ENCODE assay signal across 17 mouse cellular contexts in genomic region chr5:32071824-32072223, GRCm38 (mm10).
DNase-seq lines count a peak whose midpoint lies in the region; ATAC-seq and TF ChIP-seq lines count a peak whose summit lies in the region.
"Had no signal": no experiment of that assay in that cellular context is flagged by ENCODE, and none has a peak within 500 bp of the region (broad histone marks: within the 10 kb centered on the region; RNA-seq: fewer than 3 reads in every experiment).

No protein-coding gene starts in this region.

- intact Hi-C loops in gastrocnemius, adult 2 months (cut with DNase I), result no loop called here

- WGBS in limb, embryonic 12.5 days, result 93% methylated on average over 5 of the region's 5 CpGs
- WGBS in limb, embryonic 10.5 days, result 96% methylated on average over 5 of the region's 5 CpGs
- WGBS in stomach, postnatal 0 days, result 66% methylated on average over 5 of the region's 5 CpGs

- TF ChIP-seq EP300 in stomach, postnatal 0 days (optimal IDR thresholded peaks at IDR 0.05), result no peak

- H3K9ac ChIP-seq in limb, embryonic 12.5 days (replicated peaks), result no peak overlapping the region
- no peak overlapping the region for H3K9ac ChIP-seq in stomach, postnatal 0 days (ENCODE audit: low read length)
- H3K9ac ChIP-seq: forebrain, embryonic 15.5 days; heart, embryonic 12.5 days; hindbrain, embryonic 15.5 days had no signal

- H3K27me3 ChIP-seq in limb, embryonic 12.5 days, result no peaks in the 10 kb centered on the region
- H3K27me3 ChIP-seq in limb, embryonic 10.5 days (ENCODE audit: low read depth, poor library complexity, severe bottlenecking), result no peaks in the 10 kb centered on the region
- no peaks in the 10 kb centered on the region for H3K27me3 ChIP-seq in stomach, postnatal 0 days (ENCODE audit: control insufficient read depth, insufficient read depth, low read length)
- H3K27me3 ChIP-seq: forebrain, embryonic 15.5 days; heart, embryonic 12.5 days; hindbrain, embryonic 15.5 days had no signal

- H3K4me1 ChIP-seq in limb, embryonic 12.5 days (replicated peaks), result peaks cover 20% of the 10 kb centered on the region
- peaks cover 8% of the 10 kb centered on the region; the same call in 1 of the 2 replicates for H3K4me1 ChIP-seq in limb, embryonic 10.5 days
- H3K4me1 ChIP-seq in stomach, postnatal 0 days (replicated peaks; ENCODE audit: control insufficient read depth, insufficient read depth), result 0 out of 2 replicates have a peak, but pooled peaks cover 2% of the 10 kb centered on the region
- H3K4me1 ChIP-seq: forebrain, embryonic 15.5 days; hindbrain, embryonic 15.5 days had no signal

- no peak for TF ChIP-seq CTCF in gastrocnemius, adult 2 months (IDR thresholded peaks at IDR 0.05)
- TF ChIP-seq CTCF in stomach, postnatal 0 days (IDR thresholded peaks at IDR 0.05; ENCODE audit: low read depth), result no peak

- DNase-seq in gastrocnemius, adult 2 months, result peak; percentile 15
- DNase-seq in gastrocnemius, adult 18-20 months (ENCODE audit: low spot score), result no peak
- DNase-seq in limb, embryonic 10.5 days (ENCODE audit: low spot score), result no peak
- DNase-seq in urinary bladder, adult 2 months (ENCODE audit: low spot score), result peak; percentile 18
- DNase-seq in urinary bladder, postnatal 10 days (ENCODE audit: low spot score), result no peak
- peak; percentile 59 for DNase-seq in stomach, postnatal 0 days (ENCODE audit: low spot score)
- no peak for DNase-seq in right cerebral cortex, postnatal 25 days
- DNase-seq: adrenal gland, postnatal 14 days; cerebellum, adult 18-20 months; cerebellum, postnatal 10 days; gastrocnemius, postnatal 14 days; heart, adult 18-20 months; heart, postnatal 36 days had no signal

- no peaks in the 10 kb centered on the region for H3K36me3 ChIP-seq in limb, embryonic 12.5 days
- H3K36me3 ChIP-seq in limb, embryonic 10.5 days, result no peaks in the 10 kb centered on the region
- H3K36me3 ChIP-seq in stomach, postnatal 0 days (ENCODE audit: control insufficient read depth, insufficient read depth, low read length), result no peaks in the 10 kb centered on the region
- H3K36me3 ChIP-seq: forebrain, embryonic 15.5 days; heart, embryonic 12.5 days; hindbrain, embryonic 15.5 days had no signal

- no peak for ATAC-seq in limb, embryonic 12.5 days (ENCODE audit: insufficient number of reproducible peaks, insufficient read depth, low FRiP score, low TSS enrichment, low read depth)
- peak; percentile 84 for ATAC-seq in stomach, postnatal 0 days (ENCODE audit: low FRiP score, low TSS enrichment)
- ATAC-seq: forebrain, embryonic 15.5 days had no signal

- no peak overlapping the region for H3K4me2 ChIP-seq in limb, embryonic 12.5 days
- no peak overlapping the region for H3K4me2 ChIP-seq in stomach, postnatal 0 days (replicated peaks; ENCODE audit: low read depth)
- H3K4me2 ChIP-seq: forebrain, embryonic 15.5 days; heart, embryonic 12.5 days; hindbrain, embryonic 15.5 days had no signal

- H3K27ac ChIP-seq in gastrocnemius, adult 2 months, result peak overlapping the region; percentile 72
- H3K27ac ChIP-seq in limb, embryonic 12.5 days, result peak overlapping the region; percentile 53; the same call in 1 of the 2 replicates
- H3K27ac ChIP-seq in limb, embryonic 10.5 days, result no peak overlapping the region
- peak overlapping the region; percentile 71 for H3K27ac ChIP-seq in stomach, postnatal 0 days (replicated peaks)
- H3K27ac ChIP-seq: forebrain, embryonic 15.5 days; hindbrain, embryonic 15.5 days had no signal

- no peaks in the 10 kb centered on the region for H3K9me3 ChIP-seq in limb, embryonic 12.5 days
- H3K9me3 ChIP-seq in limb, embryonic 10.5 days (replicated peaks), result no peaks in the 10 kb centered on the region
- no peaks in the 10 kb centered on the region for H3K9me3 ChIP-seq in stomach, postnatal 0 days (ENCODE audit: control insufficient read depth, low read length)
- H3K9me3 ChIP-seq: forebrain, embryonic 15.5 days; heart, embryonic 12.5 days; hindbrain, embryonic 15.5 days had no signal

- no peak overlapping the region for H3K4me3 ChIP-seq in gastrocnemius, adult 2 months
- H3K4me3 ChIP-seq in limb, embryonic 12.5 days (replicated peaks), result no peak overlapping the region
- H3K4me3 ChIP-seq in limb, embryonic 10.5 days, result no peak overlapping the region
- H3K4me3 ChIP-seq in stomach, postnatal 0 days (ENCODE audit: low read depth, low read length), result no peak overlapping the region
- H3K4me3 ChIP-seq: forebrain, embryonic 15.5 days; heart, embryonic 12.5 days; hindbrain, embryonic 15.5 days had no signal

Comparison
In these comparisons a context has a peak if more than half of its experiments do, and no peak if none do; other contexts are left out.
1. DNase-seq: peak in gastrocnemius, adult 2 months (single experiment), urinary bladder, adult 2 months (single experiment) and stomach, postnatal 0 days (single experiment); none in gastrocnemius, adult 18-20 months (single experiment), limb, embryonic 10.5 days (single experiment), urinary bladder, postnatal 10 days (single experiment) and right cerebral cortex, postnatal 25 days (single experiment).